Mouse (Mus musculus): Measurements from ENCODE around the gene Dlg1. TPM values are rescaled to one million over a fixed set of nuclear protein-coding genes. Genes with fewer than 3 reads are reported as not detected.
A peak's percentile ranks its signal among the peaks of the same experiment; 100 is the strongest.

Gene Dlg1
- total and polyA plus RNA-seq, 2 experiments from 2014 or later = 7.5 to 17.9 TPM

DNA sequence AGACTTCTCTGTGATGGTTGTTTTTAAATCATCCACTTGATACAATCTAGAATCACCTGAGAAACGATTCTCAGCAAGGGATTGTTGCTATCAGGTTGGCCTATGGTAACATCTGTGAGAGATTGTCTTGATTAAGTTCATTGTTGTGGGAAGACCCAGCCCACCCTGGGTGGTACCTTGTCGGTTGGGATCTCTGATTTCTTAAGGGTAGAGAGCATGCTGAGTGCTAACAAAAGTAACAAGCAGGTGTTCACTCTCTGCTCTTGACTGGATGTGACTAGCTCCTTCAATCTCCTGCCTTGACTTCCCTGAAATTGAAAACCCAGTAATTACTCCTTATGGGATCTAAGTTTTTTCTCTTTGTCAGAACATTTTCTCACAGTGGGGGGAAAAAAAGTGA, 5.7 kb upstream of the Dlg1 start:
- DNase-seq (ENCODE audit: low spot score) (no peak), ATAC-seq (ENCODE audit: insufficient read depth, low read depth) (no peak)
- H3K4me1 ChIP-seq (ENCODE audit: control insufficient read depth, insufficient read depth) = no peaks in the 10 kb centered on the region
- no peaks in the 10 kb centered on the region for H3K9me3 ChIP-seq (replicated peaks; ENCODE audit: control insufficient read depth, low read length)
- H3K9ac ChIP-seq (replicated peaks; ENCODE audit: low read depth, low read length) = no peak overlapping the region
- WGBS = 11% methylated on average over 2 of the region's 2 CpGs
- TF ChIP-seq CTCF (IDR thresholded peaks at IDR 0.05; ENCODE audit: low read depth) = no peak
- no peak for TF ChIP-seq EP300 (IDR thresholded peaks at IDR 0.05; ENCODE audit: low read depth)
- H3K27me3 ChIP-seq (ENCODE audit: control insufficient read depth, insufficient read depth, low read length) = no peaks in the 10 kb centered on the region
- H3K4me3 ChIP-seq (ENCODE audit: low read depth, low read length) = no peak overlapping the region
- no peak overlapping the region for H3K27ac ChIP-seq (ENCODE audit: low read depth)
- no peaks in the 10 kb centered on the region for H3K36me3 ChIP-seq (replicated peaks; ENCODE audit: control insufficient read depth, insufficient read depth, low read length)
- no peak overlapping the region for H3K4me2 ChIP-seq (ENCODE audit: low read depth, low read length)

DNA sequence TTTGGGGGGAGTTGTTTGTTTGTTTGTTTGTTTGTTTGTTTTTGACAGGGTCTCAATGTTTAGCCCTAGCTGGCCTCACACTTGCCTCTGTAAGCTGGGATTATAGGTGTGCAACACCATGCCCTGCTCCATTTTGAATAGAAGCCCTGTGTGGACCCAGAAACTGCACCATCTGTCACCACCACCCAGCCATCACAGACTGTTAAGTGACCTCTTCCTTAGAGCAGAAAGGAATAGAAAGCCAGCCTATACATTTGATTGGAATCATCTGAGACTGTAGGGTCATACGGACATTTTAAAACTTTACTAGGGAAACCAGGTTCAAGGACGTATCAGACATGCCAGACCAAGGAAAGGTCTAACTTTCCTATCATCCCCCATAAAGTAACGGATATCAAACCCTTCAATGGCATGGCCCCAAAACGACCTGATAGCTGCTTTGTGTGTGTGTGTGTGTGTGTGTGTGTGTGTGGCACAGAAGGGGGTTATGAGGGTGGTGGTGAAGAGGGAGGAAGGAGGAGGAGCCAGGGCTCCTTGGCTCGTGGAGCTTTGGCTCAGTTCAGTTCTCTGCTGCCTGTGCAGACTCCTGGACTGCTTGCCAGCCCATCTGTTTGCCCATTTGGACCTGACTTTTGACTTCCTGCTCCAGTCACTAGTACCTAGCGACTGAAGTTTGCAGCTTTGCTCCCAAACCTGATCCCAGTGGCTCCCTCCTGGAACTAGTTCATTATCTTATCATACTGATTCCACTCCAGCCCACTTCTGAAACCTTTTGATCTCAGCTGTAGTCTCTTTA, 4.5 kb upstream of the Dlg1 start:
- Histone ChIP-seq H3K36me3 (replicated peaks; ENCODE audit: control insufficient read depth, insufficient read depth, low read length) (no peaks in the 10 kb centered on the region), H3K27me3 (ENCODE audit: control insufficient read depth, insufficient read depth, low read length) (no peaks in the 10 kb centered on the region), H3K9me3 (replicated peaks; ENCODE audit: control insufficient read depth, low read length) (no peaks in the 10 kb centered on the region), H3K4me1 (ENCODE audit: control insufficient read depth, insufficient read depth) (no peaks in the 10 kb centered on the region), H3K27ac (ENCODE audit: low read depth) (no peak overlapping the region), H3K4me2 (ENCODE audit: low read depth, low read length) (no peak overlapping the region), H3K4me3 (ENCODE audit: low read depth, low read length) (no peak overlapping the region), H3K9ac (replicated peaks; ENCODE audit: low read depth, low read length) (no peak overlapping the region)
- ATAC-seq (ENCODE audit: insufficient read depth, low read depth) (no peak), DNase-seq (ENCODE audit: low spot score) (no peak)
- no peak for TF ChIP-seq EP300 (IDR thresholded peaks at IDR 0.05; ENCODE audit: low read depth)
- TF ChIP-seq CTCF (IDR thresholded peaks at IDR 0.05; ENCODE audit: low read depth) = no peak
- 46% methylated on average over 6 of the region's 6 CpGs for WGBS

DNA sequence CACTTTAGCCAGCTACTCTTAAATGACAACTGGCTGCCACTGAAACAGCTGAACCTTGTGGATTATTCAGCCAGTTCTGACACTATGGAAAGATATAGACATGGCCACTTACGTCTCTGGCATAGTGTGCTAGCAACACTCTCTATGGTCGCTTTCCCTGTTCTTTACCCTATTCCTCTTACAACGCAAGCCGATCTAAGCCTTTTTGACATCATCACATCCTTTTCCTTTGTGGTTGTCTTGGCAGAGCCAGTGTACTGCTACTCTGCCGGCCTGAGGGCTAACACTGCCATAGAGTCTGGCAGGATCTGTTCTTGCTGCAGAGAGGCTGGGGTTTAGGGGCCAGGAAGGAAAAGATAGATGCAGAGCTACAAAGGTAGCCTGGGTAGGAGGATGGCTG, 3.8 kb upstream of the Dlg1 start:
- Histone ChIP-seq H3K4me2 (ENCODE audit: low read depth, low read length) (no peak overlapping the region), H3K27ac (ENCODE audit: low read depth) (no peak overlapping the region)
- 41% methylated on average over 5 of the region's 5 CpGs for WGBS

DNA sequence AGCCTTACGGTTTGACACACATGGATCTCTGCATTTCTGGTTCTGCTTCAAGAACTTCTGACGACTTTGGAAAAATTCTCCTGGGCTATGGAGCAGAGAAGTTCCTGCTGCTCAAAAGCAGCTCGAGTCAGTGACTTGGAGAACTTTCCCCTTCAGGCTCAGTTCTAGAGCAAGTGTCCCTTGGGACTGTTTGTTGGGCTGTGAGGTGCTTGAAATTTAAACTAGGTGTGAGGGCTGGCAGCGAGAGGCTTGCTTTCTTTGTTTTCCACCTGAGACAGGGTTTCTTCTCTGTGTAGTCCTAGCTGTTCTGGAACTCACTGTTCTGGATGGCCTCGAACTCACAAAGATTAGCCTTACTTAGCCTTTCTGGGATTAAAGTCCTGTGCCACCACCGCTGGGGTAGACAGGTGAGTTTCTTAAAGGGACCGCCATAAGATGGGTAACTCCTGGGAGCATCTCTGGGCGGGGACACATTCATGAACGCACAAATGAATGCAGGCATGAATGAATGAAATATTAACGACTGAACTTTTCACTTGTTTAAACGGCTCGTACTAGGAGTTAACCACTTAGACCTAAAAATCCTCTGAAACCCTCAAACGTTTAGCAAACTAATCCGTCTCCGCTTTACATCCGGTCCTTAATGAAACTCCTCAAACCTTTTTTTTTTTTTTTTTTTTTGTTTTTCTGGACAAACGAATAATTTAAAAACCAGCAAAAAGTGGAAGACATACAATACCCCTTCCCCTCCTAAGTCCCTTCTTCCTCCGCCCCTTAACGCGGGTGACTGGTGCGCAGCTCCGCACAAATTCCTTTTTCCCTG, 476 bp upstream of the Dlg1 start:
- ATAC-seq (ENCODE audit: insufficient read depth, low read depth) = no peak
- Histone ChIP-seq H3K4me2 (ENCODE audit: low read depth, low read length) (peak overlapping the region; percentile 92), H3K27me3 (ENCODE audit: control insufficient read depth, insufficient read depth, low read length) (no peaks in the 10 kb centered on the region), H3K4me1 (ENCODE audit: control insufficient read depth, insufficient read depth) (peaks cover 13% of the 10 kb centered on the region; the same call in 1 of the 2 replicates), H3K9me3 (replicated peaks; ENCODE audit: control insufficient read depth, low read length) (no peaks in the 10 kb centered on the region), H3K4me3 (ENCODE audit: low read depth, low read length) (peak overlapping the region; percentile 86), H3K36me3 (replicated peaks; ENCODE audit: control insufficient read depth, insufficient read depth, low read length) (peaks cover 16% of the 10 kb centered on the region), H3K9ac (replicated peaks; ENCODE audit: low read depth, low read length) (peak overlapping the region; percentile 88), H3K27ac (ENCODE audit: low read depth) (no peak overlapping the region)
- TF ChIP-seq CTCF (IDR thresholded peaks at IDR 0.05; ENCODE audit: low read depth) = no peak
- TF ChIP-seq EP300 (IDR thresholded peaks at IDR 0.05; ENCODE audit: low read depth) = no peak
- 17% methylated on average over 22 of the region's 22 CpGs for WGBS
- no peak for DNase-seq (ENCODE audit: low spot score)

More for the DNA sequence above, 3.8 kb upstream of the Dlg1 start:
- ATAC-seq (ENCODE audit: insufficient read depth, low read depth) (no peak), DNase-seq (ENCODE audit: low spot score) (no peak)
- Histone ChIP-seq H3K27me3 (ENCODE audit: control insufficient read depth, insufficient read depth, low read length) (no peaks in the 10 kb centered on the region), H3K4me3 (ENCODE audit: low read depth, low read length) (no peak overlapping the region), H3K36me3 (replicated peaks; ENCODE audit: control insufficient read depth, insufficient read depth, low read length) (no peaks in the 10 kb centered on the region), H3K4me1 (ENCODE audit: control insufficient read depth, insufficient read depth) (no peaks in the 10 kb centered on the region), H3K9me3 (replicated peaks; ENCODE audit: control insufficient read depth, low read length) (no peaks in the 10 kb centered on the region), H3K9ac (replicated peaks; ENCODE audit: low read depth, low read length) (no peak overlapping the region)
- no peak for TF ChIP-seq CTCF (IDR thresholded peaks at IDR 0.05; ENCODE audit: low read depth)
- no peak for TF ChIP-seq EP300 (IDR thresholded peaks at IDR 0.05; ENCODE audit: low read depth)

DNA sequence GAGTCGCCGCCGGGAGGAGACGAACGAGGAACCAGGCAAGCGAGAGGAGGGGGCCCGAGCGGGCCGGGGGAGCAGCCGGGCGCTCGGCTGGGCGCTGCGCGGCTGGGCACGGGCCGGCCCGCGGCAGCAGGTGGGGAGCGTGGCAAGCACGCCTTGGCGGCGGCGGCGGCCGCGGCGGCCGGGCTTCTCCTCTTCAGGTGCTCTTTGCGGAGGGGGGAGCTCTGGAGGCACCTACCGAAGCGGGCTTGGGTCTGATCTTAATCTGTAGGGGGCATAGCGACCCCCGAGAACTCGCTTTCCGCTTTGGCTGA, 999 bp downstream of the Dlg1 start:
- peak overlapping the region; percentile 88 for H3K9ac ChIP-seq (replicated peaks; ENCODE audit: low read depth, low read length)
- H3K9me3 ChIP-seq (replicated peaks; ENCODE audit: control insufficient read depth, low read length) = no peaks in the 10 kb centered on the region
- H3K4me1 ChIP-seq (ENCODE audit: control insufficient read depth, insufficient read depth) = peaks cover 13% of the 10 kb centered on the region; the same call in 1 of the 2 replicates
- H3K36me3 ChIP-seq (replicated peaks; ENCODE audit: control insufficient read depth, insufficient read depth, low read length) = peaks cover 16% of the 10 kb centered on the region
- DNase-seq (ENCODE audit: low spot score) = no peak
- ATAC-seq (ENCODE audit: insufficient read depth, low read depth) = peak; percentile 59
- 0% methylated on average over 35 of the region's 36 CpGs for WGBS
- H3K27ac ChIP-seq (ENCODE audit: low read depth) = peak overlapping the region; percentile 97
- H3K27me3 ChIP-seq (ENCODE audit: control insufficient read depth, insufficient read depth, low read length) = no peaks in the 10 kb centered on the region
- peak overlapping the region; percentile 92 for H3K4me2 ChIP-seq (ENCODE audit: low read depth, low read length)
- peak overlapping the region; percentile 86 for H3K4me3 ChIP-seq (ENCODE audit: low read depth, low read length)
- TF ChIP-seq EP300 (IDR thresholded peaks at IDR 0.05; ENCODE audit: low read depth) = no peak

Measured in heart, postnatal 0 days (tissue).